ENCODE assay signal across 12 mouse cellular contexts in the genomic region with DNA sequence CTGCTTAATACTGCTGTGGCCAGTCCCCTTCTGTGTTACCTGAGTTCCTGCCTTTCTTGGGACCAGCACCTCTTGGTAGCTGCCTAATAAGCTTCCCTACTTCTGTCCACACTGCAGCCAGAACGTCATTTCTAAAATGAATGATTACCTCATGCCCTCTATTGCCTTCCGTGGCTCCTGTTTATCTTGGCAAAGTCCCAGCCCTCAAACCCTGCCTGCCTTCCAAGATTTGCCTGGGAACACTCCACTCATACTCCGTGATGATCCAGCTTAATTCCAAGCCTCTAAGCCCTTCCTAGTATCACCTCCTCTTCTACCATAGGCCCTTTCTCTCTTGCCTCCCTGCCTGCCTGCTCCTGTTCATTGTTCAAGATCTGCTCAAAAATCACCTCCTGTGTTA.
A peak's percentile ranks its signal among the peaks of the same experiment; 100 is the strongest.
DNase-seq lines count a peak whose midpoint lies in the region; ATAC-seq lines count a peak whose summit lies in the region.
"Had no signal": no experiment of that assay in that cellular context is flagged by ENCODE, and none has a peak within 500 bp of the region (broad histone marks: within the 10 kb centered on the region; RNA-seq: fewer than 3 reads in every experiment).

No protein-coding gene starts in this region.

- H3K36me3 ChIP-seq in embryonic facial prominence, embryonic 14.5 days (ENCODE audit: control insufficient read depth, insufficient read depth, low read length): no peaks in the 10 kb centered on the region
- H3K36me3 ChIP-seq in embryonic facial prominence, embryonic 10.5 days (replicated peaks): no peaks in the 10 kb centered on the region
- H3K36me3 ChIP-seq in midbrain, embryonic 13.5 days: no peaks in the 10 kb centered on the region
- H3K36me3 ChIP-seq in midbrain, embryonic 16.5 days (ENCODE audit: control insufficient read depth, insufficient read depth, low read length): no peaks in the 10 kb centered on the region
- H3K36me3 ChIP-seq: heart, embryonic 15.5 days had no signal

- H3K27me3 ChIP-seq in embryonic facial prominence, embryonic 14.5 days (replicated peaks; ENCODE audit: control insufficient read depth, insufficient read depth, low read length): no peaks in the 10 kb centered on the region
- no peaks in the 10 kb centered on the region for H3K27me3 ChIP-seq in embryonic facial prominence, embryonic 10.5 days (replicated peaks; ENCODE audit: low read depth, poor library complexity, severe bottlenecking)
- H3K27me3 ChIP-seq in midbrain, embryonic 13.5 days: no peaks in the 10 kb centered on the region
- H3K27me3 ChIP-seq in midbrain, embryonic 16.5 days (ENCODE audit: control insufficient read depth, insufficient read depth, low read depth, low read length): no peaks in the 10 kb centered on the region
- H3K27me3 ChIP-seq: heart, embryonic 15.5 days had no signal

- 23% methylated on average over 3 of the region's 3 CpGs for WGBS in embryonic facial prominence, embryonic 14.5 days
- 66% methylated on average over 3 of the region's 3 CpGs for WGBS in embryonic facial prominence, embryonic 10.5 days
- WGBS in midbrain, embryonic 13.5 days: 66% methylated on average over 3 of the region's 3 CpGs
- WGBS in midbrain, embryonic 16.5 days: 56% methylated on average over 3 of the region's 3 CpGs

- H3K4me2 ChIP-seq in embryonic facial prominence, embryonic 14.5 days (ENCODE audit: low read depth, low read length): no peak overlapping the region
- no peak overlapping the region for H3K4me2 ChIP-seq in midbrain, embryonic 13.5 days (replicated peaks)
- H3K4me2 ChIP-seq in midbrain, embryonic 16.5 days (ENCODE audit: low read length): no peak overlapping the region
- H3K4me2 ChIP-seq: heart, embryonic 15.5 days had no signal

- ATAC-seq in embryonic facial prominence, embryonic 14.5 days (ENCODE audit: low read depth): peak; percentile 42; the same call in 1 of the 2 replicates
- no peak for ATAC-seq in midbrain, embryonic 13.5 days
- no peak for ATAC-seq in midbrain, embryonic 16.5 days

- H3K4me3 ChIP-seq in embryonic facial prominence, embryonic 14.5 days (ENCODE audit: low read depth, low read length): no peak overlapping the region
- H3K4me3 ChIP-seq in embryonic facial prominence, embryonic 10.5 days: no peak overlapping the region
- H3K4me3 ChIP-seq in midbrain, embryonic 13.5 days (replicated peaks): no peak overlapping the region
- no peak overlapping the region for H3K4me3 ChIP-seq in midbrain, embryonic 16.5 days (ENCODE audit: low read depth, low read length)
- H3K4me3 ChIP-seq: heart, embryonic 15.5 days; left cerebral cortex, adult 2 months had no signal

- no peak overlapping the region for H3K9ac ChIP-seq in embryonic facial prominence, embryonic 14.5 days (ENCODE audit: low read depth, low read length)
- H3K9ac ChIP-seq in midbrain, embryonic 13.5 days (replicated peaks): no peak overlapping the region
- no peak overlapping the region for H3K9ac ChIP-seq in midbrain, embryonic 16.5 days (ENCODE audit: low read depth, low read length)
- H3K9ac ChIP-seq: heart, embryonic 15.5 days had no signal

- peak; percentile 56 for DNase-seq in embryonic facial prominence, embryonic 14.5 days (ENCODE audit: low spot score)
- DNase-seq in embryonic facial prominence, embryonic 10.5 days (ENCODE audit: low spot score): no peak
- peak; percentile 31 to 42 for DNase-seq in kidney, postnatal 25 days
- no peak for DNase-seq in frontal cortex, adult 2 months (ENCODE audit: extremely low spot score in 1 of 2, low spot score in 1 of 2)
- DNase-seq in layer of hippocampus, postnatal 10 days (ENCODE audit: low spot score in 2 of 2): no peak
- no peak for DNase-seq in natural killer cell, adult 2 months (ENCODE audit: low spot score in 2 of 2)
- DNase-seq: B cell, adult 2 months; cerebellum, adult 9-10 months had no signal

- peaks cover 21% of the 10 kb centered on the region for H3K4me1 ChIP-seq in embryonic facial prominence, embryonic 14.5 days (ENCODE audit: control insufficient read depth, insufficient read depth, low read length)
- H3K4me1 ChIP-seq in embryonic facial prominence, embryonic 10.5 days: peaks cover 27% of the 10 kb centered on the region
- H3K4me1 ChIP-seq in midbrain, embryonic 13.5 days (replicated peaks): peaks cover 36% of the 10 kb centered on the region
- H3K4me1 ChIP-seq in midbrain, embryonic 16.5 days (ENCODE audit: control insufficient read depth, insufficient read depth, low read length): peaks cover 23% of the 10 kb centered on the region

- H3K27ac ChIP-seq in embryonic facial prominence, embryonic 14.5 days (replicated peaks; ENCODE audit: low read depth, low read length): no peak overlapping the region
- no peak overlapping the region for H3K27ac ChIP-seq in embryonic facial prominence, embryonic 10.5 days (replicated peaks)
- H3K27ac ChIP-seq in midbrain, embryonic 13.5 days: peak overlapping the region; percentile 57; the same call in 1 of the 2 replicates
- H3K27ac ChIP-seq in midbrain, embryonic 16.5 days (ENCODE audit: low read length): no peak overlapping the region
- H3K27ac ChIP-seq: heart, embryonic 15.5 days; left cerebral cortex, adult 2 months had no signal

- no peaks in the 10 kb centered on the region for H3K9me3 ChIP-seq in embryonic facial prominence, embryonic 14.5 days (ENCODE audit: control insufficient read depth, low read length)
- no peaks in the 10 kb centered on the region for H3K9me3 ChIP-seq in embryonic facial prominence, embryonic 10.5 days
- no peaks in the 10 kb centered on the region for H3K9me3 ChIP-seq in midbrain, embryonic 13.5 days
- H3K9me3 ChIP-seq in midbrain, embryonic 16.5 days (replicated peaks; ENCODE audit: control insufficient read depth, low read length, poor library complexity, severe bottlenecking): no peaks in the 10 kb centered on the region
- H3K9me3 ChIP-seq: heart, embryonic 15.5 days had no signal

Comparison
In these comparisons a context has a peak if more than half of its experiments do, and no peak if none do; other contexts are left out.
1. DNase-seq: peak in embryonic facial prominence, embryonic 14.5 days (single experiment) and kidney, postnatal 25 days (2 of 2); none in embryonic facial prominence, embryonic 10.5 days (single experiment), frontal cortex, adult 2 months (0 of 2), layer of hippocampus, postnatal 10 days (0 of 2) and natural killer cell, adult 2 months (0 of 2).